Mouse (Mus musculus): ENCODE results near the gene Nipa1.

DNA sequence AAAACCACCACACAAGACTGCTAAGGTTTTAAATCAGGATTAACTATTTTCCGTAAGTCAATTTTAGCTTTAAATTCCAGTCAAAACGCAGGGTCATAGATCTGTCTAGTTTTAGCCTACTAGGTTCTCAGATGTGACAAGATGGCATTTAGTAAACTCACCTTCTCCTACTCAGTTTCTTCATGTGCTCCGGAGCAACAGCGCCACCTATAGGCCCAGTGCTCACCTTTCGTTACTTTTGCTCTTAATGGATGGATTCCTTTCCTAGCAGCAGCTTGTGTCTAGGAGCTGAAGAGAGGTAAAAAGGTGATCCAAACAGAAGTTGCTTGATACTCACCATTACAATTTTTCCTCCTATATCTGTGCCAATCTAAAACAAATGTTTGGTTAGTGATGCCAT, 22.6 kb upstream of the Nipa1 start:
- TF ChIP-seq CTCF (IDR thresholded peaks at IDR 0.05; ENCODE audit: borderline replicate concordance, control insufficient read depth, extremely low read depth, insufficient read depth, low read length, poor library complexity): no peak
- TF ChIP-seq POLR2A (IDR thresholded peaks at IDR 0.05; ENCODE audit: control insufficient read depth, extremely low read depth, insufficient read depth, low read length, poor library complexity): no peak
